Mouse (Mus musculus) ovary, postnatal 36 days (tissue): ENCODE data around the gene Atp6v0a4.

Source experiments
- DNase-seq: peaks from one replicate; pipeline ENCODE4 v3.0.0; 2022; ENCODE audit warnings: low spot score, mixed read lengths

Gene Atp6v0a4

DNA sequence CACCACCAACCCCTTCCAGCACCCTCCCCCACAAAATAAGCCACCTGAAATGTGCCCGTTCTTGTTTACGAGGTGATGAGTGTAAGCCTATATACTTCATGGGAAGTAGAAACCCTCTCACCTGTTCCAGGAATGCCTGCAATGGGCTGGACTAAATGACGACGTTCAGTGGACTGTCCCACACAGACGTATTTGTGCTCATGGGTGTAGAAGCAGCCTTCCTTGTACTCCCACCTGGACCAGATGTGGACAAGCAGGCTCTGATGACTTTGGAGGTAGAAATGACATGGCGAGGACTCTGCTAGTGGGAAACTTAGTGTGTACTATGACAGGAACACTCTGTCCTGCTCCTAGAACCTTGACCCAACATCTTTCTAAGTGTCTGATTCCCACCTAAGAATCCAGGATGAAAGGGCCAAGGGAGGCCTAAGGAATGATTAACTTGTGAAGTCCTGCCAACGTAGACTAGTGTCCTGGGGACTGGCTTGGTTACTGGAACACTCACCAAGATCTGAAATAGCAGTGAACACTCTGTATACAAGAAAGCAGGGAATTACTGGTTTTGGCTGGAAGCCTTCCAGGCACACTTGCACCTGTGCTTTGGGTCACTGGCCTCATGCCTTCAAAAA lies at the start of gene Atp6v0a4:
TSS of gene Atp6v0a4 (minus strand) at position 380 of the 629 bp plus-strand sequence.
- no peak for DNase-seq

DNA sequence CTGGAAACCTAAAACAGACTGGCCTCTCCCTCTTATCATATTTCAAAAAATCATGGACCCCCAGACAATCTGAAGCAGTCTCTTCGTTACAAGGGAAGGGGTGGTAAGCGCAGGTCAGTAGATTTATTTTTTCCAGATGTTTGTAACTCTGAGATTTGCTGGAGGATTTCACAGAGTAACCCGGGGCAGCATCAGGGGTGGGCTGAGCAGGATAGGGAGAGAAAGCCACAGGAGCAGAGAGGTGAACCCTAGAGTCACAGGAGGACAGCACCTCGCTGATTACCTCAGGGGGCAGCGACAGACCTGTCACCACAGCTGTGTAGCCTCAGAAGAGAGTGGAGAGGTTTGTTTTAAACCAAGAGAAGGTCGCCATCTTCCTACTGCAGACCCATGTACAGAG lies 41.0 kb upstream of the Atp6v0a4 start:
- DNase-seq: no peak

DNA sequence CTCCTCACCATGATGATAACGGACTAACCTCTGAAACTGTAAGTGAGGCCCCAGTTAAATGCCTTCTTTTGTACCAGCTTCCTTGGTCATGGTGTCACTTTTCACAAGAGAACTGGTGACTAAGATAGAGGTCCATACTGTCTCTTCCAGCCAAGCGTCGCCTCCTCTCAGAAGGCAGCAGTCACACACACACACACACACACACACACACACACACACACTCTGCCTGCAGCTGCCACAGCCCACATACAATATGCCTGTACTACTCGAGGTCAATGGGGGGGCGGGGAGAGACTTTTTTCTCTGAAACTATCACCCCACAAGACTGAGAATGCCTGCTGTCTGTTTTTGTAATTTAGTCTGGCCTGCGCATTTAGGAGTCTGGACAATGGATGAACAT lies 40.3 kb upstream of the Atp6v0a4 start:
- DNase-seq: no peak

DNA sequence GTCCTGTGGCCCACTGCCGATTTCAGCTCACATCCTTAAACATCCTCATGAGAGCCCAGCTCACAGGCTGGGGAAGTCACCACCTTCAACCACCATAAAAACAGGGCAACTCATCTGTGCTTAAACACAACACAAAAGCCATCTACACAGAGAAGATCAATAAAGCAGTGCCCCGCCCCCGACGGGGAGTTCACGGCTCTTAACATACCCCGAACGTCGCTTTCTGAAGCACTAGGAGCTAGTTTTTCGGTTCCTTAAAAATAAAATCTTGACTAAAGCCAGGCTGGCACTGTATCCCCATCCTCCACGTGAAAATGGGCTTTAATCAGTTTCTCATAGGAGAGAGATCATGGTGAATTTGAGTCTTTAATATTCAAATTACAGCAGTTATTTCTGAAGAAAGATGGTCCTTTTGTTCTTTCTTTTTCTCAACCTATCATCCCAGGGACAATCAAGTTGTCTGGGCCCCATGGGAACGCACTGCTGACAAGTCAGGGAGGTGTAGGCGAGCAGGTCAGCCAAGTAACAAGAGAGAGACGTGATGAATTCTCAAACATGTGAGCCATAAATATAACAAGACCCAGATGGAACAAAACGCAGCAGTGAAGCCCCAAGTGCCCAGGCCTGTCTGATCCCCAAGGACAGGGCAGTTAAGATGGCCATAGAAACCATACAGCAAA lies 38.6 kb upstream of the Atp6v0a4 start:
- no peak for DNase-seq

DNA sequence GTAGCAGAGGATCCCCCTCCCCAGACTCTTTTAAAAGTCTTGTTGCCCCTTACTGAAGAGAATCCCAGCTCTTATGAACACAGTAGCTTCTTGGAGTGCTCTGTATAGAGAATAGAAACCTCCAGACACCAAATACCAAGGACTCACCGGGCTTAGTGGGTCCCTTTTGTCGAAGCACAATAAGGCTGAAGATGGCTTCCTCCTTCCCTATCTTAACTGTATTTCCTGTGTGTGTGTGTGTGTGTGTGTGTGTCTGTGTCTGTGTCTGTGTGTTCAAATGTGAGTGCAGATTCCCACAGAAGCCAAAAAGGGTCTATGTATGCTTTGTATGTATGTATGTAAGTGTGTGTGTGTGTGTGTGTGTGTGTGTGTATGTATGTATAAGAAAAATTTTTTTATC lies 36.2 kb upstream of the Atp6v0a4 start:
- no peak for DNase-seq

DNA sequence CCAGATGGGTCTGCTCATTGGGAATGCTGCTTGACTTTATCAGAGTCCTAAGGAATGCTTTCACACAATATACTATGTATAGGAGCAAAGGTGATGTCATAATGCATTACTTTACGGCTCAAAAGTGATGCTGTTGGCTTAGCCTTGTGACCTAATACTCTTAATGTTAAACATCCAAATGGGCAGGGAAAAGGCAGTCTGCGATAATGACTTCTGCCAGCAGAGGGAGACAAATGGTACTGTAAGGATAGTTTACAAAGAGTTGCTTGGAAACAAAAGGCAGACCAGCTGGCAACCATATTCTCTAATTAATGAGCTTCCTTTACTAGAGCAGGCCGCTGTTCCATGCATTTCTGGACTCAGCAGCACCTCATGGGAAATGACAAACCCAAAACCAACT lies 35.7 kb upstream of the Atp6v0a4 start:
- DNase-seq: peak; percentile 60

DNA sequence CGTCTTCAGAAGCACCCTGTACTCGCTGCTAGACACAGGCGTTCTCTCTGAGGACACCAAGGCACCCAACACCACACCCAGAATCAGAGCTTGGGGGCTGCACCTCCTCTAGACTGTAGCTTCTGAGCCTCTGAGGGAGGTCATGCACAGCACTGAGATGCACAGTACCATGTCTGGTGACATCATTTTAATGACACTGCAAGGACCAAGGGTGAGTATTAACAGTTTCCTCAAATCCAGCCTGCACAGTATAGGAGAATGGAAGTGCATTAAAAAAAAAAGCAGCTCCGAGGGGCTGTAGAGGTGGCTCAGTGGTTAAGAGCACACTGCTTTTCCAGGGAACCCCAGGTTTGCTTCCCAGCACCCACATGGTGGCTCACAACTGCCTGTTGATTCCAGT lies 35.2 kb upstream of the Atp6v0a4 start:
- no peak for DNase-seq

DNA sequence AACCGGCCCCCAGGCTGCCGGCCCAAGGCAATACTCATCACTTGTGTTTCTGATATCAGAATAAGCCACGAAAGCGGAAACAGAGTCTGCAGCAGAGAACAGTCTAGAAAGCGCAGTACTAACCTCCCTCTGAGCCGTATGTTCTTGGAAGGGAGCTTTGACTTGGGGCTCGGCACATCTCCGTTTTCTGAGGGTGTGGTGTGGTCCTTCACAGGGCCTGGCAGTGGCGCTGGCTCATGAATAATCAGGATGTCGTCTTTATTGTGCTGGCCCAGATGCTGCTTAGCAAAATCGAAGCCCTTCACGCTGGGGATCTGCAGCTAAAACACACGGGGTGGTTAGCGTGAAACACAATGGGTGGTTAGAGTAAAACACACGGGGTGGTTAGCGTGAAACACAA lies 33.5 kb upstream of the Atp6v0a4 start:
- no peak for DNase-seq

DNA sequence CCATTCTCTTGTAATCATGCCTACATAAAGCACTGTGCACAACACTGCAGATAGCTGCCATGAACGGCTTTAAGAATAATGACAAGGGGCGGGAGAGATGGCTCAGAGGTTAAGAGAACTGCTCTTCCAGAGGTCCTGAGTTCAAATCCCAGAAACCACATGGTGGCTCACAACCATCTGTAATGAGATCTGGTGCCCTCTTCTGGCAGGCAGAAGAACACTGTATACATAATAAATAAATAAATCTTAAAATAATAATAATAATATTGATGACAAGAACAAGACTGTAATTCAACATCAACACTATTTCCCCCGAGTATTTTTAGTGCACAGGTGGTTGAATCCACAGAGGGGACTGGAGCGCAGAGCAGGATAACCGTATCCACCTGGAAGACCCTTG lies 31.8 kb upstream of the Atp6v0a4 start:
- DNase-seq: no peak

DNA sequence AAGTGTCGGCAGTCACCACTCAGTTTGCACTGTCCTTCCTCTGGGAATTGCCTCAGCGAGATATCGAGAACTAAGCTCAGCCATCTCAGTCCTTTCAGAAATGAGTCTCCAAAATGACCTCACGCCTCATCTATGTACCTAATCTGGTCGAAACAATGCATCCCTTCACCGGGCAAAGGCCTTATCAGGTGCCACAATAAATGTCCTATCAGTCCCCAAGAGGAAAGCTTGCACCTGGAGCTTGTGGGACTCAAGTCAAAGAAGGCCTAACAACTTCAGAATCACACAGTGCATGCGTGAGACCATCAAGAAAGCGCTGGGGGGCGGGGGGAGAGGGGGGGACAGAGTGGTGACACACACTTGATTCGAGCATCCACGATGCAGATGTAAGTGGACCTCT lies 27.9 kb upstream of the Atp6v0a4 start:
- DNase-seq: no peak

DNA sequence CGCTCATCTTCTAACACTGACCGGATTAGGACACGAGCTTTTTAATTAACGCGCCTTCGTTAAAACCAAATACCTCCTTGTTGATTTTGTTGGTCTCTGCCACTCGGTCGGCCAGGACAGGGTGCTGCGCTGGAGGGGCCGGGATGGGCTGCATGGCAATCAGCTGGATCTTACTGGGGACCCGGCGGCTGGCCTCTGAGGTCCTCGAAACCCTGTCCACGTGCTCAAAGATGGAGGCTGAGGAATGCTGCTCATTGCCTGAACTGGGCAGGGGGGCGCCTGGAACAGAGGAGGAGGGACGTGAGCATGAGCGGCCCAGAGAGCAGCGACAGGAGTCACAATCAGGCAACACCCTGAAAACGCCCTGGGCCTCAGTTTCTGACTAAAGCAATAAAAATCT lies 25.1 kb upstream of the Atp6v0a4 start:
- no peak for DNase-seq

DNA sequence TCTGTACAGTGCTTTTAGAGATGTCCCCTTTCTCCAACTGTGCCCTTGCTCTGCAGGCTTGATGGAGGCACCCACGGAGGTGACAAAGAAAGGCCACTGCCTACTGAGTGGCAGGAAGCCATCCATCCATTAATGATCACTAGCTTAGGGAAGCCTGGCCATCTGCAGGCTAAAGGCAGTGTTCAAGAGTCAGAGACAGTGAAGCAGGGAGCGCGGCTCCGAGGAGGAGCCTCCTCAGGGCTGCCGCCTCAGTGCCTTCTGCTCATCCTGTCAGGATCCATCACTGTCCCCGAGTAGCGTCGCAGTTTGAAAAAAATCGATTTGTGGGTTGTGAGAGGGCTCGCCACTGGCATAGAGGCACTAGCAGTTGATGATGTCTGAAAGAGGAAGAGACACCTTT lies 24.2 kb upstream of the Atp6v0a4 start:
- no peak for DNase-seq

DNA sequence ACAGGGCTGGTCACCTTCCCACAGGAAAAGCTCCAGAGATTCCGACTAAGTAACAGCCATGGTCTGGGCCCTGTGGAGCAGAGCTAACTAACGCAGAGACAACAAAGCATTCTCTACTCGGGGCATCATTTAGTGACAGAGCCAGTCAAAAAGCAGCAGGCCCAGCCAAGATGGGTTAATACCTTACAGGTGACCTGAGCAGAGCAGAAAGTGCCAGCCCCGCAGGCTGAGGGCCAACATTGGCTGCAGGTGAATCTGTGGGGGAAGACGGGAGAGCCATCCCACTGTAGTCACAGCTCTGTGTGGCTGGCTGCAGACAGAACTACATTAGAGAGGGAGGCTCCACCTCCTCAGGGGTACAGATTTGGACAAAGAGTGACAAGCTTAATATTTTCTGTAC lies 22.9 kb upstream of the Atp6v0a4 start:
- DNase-seq: no peak

DNA sequence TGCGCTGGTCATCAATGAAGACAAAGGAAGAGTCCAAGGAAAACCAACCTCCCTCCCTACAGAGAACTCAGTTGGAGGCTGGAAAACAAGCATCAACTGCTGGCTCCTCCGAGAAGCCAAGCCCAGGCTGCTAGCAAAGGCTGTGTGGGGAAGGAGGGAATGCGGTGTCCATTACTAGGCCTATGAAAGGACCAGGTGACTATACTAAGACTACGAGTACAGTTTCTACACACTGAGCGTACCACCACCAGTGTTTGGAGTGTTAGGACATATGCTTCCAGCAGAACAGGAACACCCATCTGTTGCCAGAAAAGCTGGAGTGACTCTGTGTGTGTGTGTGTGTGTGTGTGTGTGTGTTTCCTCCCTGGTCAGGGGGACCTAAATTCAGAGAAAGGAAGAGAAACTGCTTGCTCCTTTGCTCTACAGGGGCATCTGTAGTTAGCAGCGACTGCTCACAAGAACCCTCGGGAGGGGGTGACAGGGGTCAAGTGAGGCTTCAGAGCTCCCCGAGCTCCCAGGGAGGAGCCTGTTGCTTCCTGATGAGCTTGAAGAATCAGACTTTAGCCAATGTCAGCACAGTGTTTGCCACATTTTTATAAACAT lies 21.2 kb upstream of the Atp6v0a4 start:
- DNase-seq: no peak

DNA sequence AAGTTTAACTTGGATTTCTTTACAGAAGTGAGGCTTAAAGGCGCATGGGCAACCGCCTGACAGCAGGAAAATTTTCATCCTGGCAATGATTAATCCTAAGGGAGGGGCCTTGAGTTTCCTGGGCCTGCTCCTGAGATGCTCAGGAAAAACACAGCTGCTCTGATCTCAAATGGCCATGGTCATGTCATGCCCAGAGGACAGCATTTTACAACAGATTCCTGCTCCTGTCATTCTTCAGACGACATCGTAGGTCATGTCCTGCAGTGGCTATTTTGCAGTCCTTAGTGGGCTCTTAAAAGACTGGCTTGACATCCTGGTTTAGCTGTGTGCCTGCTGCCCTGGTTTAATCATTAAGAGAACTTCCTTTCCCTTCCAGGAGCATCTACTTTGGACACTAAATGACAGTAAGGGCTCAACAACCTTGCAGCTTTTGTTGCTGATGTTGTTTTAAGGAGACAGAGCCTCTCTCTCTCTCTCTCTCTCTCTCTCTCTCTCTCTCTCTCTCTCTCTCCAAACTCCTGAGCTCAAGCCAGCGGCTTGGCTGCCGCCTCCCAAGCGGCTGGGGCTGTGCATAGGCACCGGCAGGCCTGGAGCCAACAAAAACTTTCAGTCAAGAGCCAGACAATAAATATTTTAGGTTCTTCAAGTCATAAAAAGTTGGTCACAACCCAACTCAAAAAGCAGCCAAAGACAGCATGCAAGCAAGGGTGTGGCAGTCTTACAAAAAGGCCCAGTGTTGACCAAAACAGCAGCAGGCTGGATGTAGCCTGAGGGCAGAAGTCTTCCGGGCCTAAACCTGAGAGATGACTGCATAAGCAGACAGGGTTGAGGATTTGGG lies 20.0 kb upstream of the Atp6v0a4 start:
- peak; percentile 43 for DNase-seq

DNA sequence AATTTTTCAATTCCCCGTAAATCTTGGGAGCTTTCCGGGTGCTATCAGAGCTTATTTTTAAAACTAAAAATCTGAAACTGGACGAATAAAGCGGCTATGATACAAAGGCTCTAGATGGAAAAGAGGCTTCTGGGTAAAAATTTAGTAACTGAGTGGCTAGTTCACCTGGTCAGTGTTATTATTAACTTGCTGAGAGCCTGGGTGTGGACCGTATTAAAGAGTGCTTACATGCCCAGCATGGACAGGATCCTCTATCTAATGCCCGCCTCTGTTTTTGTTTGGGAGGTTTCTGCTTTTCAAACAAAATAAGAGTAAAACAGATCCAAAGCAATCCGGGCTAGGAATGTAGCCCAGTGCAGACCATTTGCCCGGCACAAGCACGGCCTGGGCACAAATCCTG lies 16.0 kb upstream of the Atp6v0a4 start:
- DNase-seq: no peak

DNA sequence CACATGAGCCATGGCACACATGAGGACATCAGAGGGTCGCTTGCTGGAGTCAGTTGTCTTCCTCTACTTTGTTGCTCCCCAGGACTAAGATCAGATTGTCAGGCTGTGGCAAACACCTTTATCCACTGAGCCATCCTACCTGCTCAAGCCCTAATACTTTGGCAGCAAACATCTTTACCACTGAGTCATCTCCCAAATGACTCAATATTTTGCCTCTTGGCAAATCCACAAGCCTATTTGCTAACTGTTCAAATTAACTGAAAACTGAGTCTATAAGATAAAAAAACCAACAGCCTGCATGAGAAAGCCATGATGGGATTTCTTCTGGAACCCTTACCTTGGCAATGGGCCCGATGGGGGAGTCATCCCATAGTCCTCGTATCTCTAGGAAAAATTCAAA lies 14.7 kb upstream of the Atp6v0a4 start:
- no peak for DNase-seq

DNA sequence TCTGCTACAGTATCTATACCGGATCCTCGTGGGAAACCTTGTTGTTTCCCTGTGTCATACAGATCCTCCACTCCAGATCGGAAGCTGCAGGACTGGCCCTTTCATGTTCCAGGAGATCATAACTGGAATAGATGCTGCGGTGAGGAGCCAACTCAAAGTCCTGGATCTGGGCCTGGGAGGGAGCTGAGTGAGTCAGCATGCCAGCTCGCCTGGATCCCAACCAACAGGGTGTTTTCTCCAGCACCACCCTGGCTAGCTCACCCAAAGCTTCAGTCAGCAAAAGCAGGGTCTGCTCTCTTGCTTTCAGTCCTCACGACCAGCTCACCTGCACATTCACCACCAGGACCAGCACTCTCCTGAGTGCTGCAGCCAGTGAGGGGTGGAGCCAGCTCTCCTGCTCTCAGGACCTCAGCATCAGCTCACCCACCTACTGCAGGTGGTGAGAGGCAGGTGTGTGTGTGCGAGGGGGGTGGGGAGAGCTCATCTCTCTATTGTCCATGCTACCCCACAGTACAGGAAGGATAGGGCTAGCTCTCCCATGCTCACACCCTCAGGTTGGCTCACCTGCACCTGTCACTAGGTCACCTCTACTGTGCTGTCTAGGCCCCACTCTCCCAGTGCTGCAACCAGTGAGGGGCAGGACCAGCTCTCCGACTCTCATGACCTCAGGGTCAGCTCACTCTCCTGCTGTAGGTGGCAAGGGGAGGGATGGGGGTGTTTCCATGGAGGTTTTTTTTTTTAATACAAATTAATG lies 10.6 kb upstream of the Atp6v0a4 start:
- no peak for DNase-seq

DNA sequence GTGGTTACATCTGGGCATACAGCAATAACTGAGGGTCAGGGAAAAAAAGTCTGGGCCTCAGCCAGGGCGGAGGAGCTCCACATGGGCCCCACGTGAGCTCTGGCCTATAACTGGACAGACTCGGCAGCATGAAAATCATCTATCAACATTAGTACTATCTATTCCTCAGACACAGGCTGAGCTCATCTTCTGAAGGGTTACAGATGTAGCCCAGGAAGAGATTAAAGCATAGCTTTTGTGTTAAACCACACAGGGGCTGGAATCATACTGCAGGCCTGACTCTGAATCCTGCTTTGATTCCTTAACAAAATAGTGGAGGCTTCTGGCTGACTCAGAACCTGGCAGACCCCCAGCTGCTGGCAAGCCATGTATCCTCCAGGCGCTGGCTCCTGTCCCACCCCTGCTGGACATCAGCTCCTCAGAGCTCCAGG lies 7.4 kb upstream of the Atp6v0a4 start:
- peak; percentile 60 for DNase-seq

DNA sequence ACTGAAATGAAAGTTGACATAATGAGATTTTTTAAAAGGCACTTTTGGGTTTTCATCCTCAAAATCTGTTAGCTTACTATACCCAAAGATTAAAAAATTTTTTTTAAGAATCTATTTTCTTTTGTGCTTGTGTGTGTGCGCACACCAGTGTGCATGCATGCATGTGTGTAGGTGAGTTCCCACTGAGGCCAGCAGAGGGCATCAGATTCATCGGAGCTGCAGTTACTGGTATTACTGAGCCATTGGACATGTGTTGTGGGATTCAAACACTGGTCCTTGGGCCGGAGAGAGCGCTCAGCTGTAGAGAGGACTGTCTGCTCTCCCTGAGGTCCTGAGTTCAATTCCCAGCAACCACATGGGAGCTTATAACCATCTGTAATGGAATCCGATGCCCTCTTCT lies 5.5 kb upstream of the Atp6v0a4 start:
- no peak for DNase-seq

DNA sequence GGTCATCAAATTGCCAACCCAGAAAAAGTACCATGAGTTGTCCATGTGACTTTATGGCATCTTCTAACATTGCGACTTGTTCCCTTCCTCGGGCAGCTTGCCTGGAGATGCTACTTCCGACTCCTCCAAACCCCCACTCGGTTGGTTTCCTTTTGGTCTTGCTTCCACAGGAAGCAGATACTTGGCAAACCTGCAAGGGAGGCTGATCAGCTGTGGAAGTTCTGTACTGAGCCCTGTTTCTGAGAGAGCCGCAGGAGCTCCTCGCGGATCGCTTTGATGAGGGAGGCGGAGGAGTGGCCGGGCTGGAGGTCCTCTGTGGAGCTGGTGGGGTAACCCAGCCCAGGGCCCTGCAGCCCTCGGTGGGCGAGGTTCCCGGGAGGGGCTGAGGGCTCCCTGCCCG lies 3.7 kb upstream of the Atp6v0a4 start:
- DNase-seq: no peak

DNA sequence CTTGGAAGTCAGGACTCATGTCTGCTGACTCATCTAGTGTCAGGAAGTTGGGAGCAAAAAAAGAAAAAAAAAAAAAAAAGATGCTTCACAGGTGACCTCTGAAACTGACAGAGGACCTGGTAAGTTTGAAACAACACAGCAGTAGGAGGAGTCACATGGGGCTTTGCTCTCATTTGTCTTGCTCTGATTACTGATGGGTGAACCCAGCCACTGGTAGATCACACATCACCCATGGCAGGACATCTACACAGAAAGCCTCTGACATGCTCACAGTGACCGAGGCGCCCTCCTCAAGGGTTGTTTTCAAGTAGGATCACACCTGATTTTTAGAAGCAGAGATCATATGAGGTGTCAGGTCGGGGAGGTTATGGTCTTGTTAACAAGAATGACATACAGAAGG lies 1.1 kb upstream of the Atp6v0a4 start:
- no peak for DNase-seq
